Comparison of ENCODE assay signal across 9 mouse cellular contexts in genomic region chr2:103547132-103547531, GRCm38 (mm10). TPM values are rescaled to one million over a fixed set of nuclear protein-coding genes. Genes with fewer than 3 reads are reported as not detected.
DNase-seq lines count a peak whose midpoint lies in the region; ATAC-seq and TF ChIP-seq lines count a peak whose summit lies in the region.
"Had no signal": no experiment of that assay in that cellular context is flagged by ENCODE, and none has a peak within 500 bp of the region (broad histone marks: within the 10 kb centered on the region; RNA-seq: fewer than 3 reads in every experiment).

No protein-coding gene starts in this region.

- no peaks in the 10 kb centered on the region for H3K4me1 ChIP-seq in heart, postnatal 0 days (ENCODE audit: control insufficient read depth, insufficient read depth)

- no peaks in the 10 kb centered on the region for H3K9me3 ChIP-seq in heart, postnatal 0 days (replicated peaks; ENCODE audit: control insufficient read depth, low read length)

- no peak for ATAC-seq in heart, postnatal 0 days (ENCODE audit: insufficient read depth, low read depth)

- no peaks in the 10 kb centered on the region for H3K27me3 ChIP-seq in heart, postnatal 0 days (ENCODE audit: control insufficient read depth, insufficient read depth, low read length)

- DNase-seq in left cerebral cortex, adult 18-20 months (ENCODE audit: low spot score in 2 of 2) = peak; percentile 66 to 67
- no peak for DNase-seq in left cerebral cortex, adult 11 months (ENCODE audit: low spot score)
- DNase-seq in adipocyte (ENCODE audit: low spot score) = peak; percentile 89
- DNase-seq in cerebellum, postnatal 4 days (ENCODE audit: low spot score in 2 of 2) = peak; percentile 35 to 60
- peak; percentile 73 for DNase-seq in heart, postnatal 0 days (ENCODE audit: low spot score)
- DNase-seq in left cerebral cortex, postnatal 36 days (ENCODE audit: low spot score in 2 of 2) = peak; percentile 27 to 48
- peak; percentile 15 for DNase-seq in ovary, adult 18-20 months (ENCODE audit: low spot score)
- DNase-seq in thymus, postnatal 10 days (ENCODE audit: low spot score in 2 of 2) = peak; percentile 61 to 81

- intact Hi-C loops in left cerebral cortex, postnatal 36 days (cut with DNase I) = loop anchor here (10.0 kb wide), 1 partner anchor 52 kb away; no protein-coding TSS in a partner anchor

- no peak overlapping the region for H3K4me2 ChIP-seq in heart, postnatal 0 days (ENCODE audit: low read depth, low read length)

- H3K4me3 ChIP-seq in heart, postnatal 0 days (ENCODE audit: low read depth, low read length) = no peak overlapping the region
- H3K4me3 ChIP-seq: myocyte had no signal

- H3K9ac ChIP-seq in heart, postnatal 0 days (replicated peaks; ENCODE audit: low read depth, low read length) = no peak overlapping the region

- no peaks in the 10 kb centered on the region for H3K36me3 ChIP-seq in heart, postnatal 0 days (replicated peaks; ENCODE audit: control insufficient read depth, insufficient read depth, low read length)

- 7% methylated on average over 2 of the region's 2 CpGs for WGBS in heart, postnatal 0 days

- H3K27ac ChIP-seq in heart, postnatal 0 days (ENCODE audit: low read depth) = no peak overlapping the region

- TF ChIP-seq CTCF in heart, postnatal 0 days (IDR thresholded peaks at IDR 0.05; ENCODE audit: low read depth) = peak; percentile 100

- TF ChIP-seq EP300 in heart, postnatal 0 days (IDR thresholded peaks at IDR 0.05; ENCODE audit: low read depth) = no peak

RNA-seq across cellular contexts. Expression of gene Abtb2, which starts 19.0 kb away (rescaled TPM):
- total RNA-seq in left cerebral cortex, adult 18-20 months (2021) = 1 to 10 TPM; 7.7 to 8.3 TPM
- total RNA-seq in heart, postnatal 0 days (2014; rRNA removed; ENCODE audit: low replicate concordance) = 45.9 and 53.4 TPM in 2 replicates
- polyA plus RNA-seq in heart, postnatal 0 days (2015; fragmentation: Nextera tagmentation; extraction: Ambion mirVana) = 12.3 and 12.6 TPM in 2 replicates
- 10 to 100 TPM in 1 of 2 experiments, 1 to 10 TPM in 1; 9.0 to 11.0 TPM for total RNA-seq in left cerebral cortex, postnatal 36 days (2021)
